Mouse (Mus musculus) stomach, postnatal 0 days (tissue): ENCODE measurements around the gene Rrn3.

ENCODE experiments used
- CTCF ChIP-seq: IDR thresholded peaks from 2 replicates; pipeline ENCODE4 v1.5.1; 2016; ENCODE audit warnings: antibody characterized with exemption, low read depth, mild to moderate bottlenecking, moderate library complexity
- EP300 ChIP-seq: optimal IDR thresholded peaks from 2 replicates; pipeline ENCODE3; 2016; ENCODE audit warnings: antibody characterized with exemption

DNA sequence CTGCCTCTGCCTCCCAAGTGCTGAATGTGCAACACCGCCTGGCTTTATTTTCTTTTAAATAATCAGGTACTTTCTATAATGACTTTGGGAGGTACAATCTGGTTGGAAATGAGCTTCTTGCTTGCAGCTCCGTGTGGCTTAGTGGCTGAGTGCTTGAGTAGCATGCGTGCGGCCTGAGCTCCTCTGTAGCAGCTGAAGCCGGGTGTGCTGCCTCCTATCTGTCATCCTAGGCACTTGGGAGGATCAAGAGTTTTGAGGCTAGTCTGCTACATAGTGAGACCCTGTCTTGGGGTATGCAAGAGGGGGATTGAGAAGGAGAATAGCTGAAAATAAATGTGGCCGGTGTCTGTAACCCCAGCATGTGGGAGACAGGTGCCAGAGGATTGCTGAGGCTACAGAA is 31.6 kb downstream of the Rrn3 start:
- TF ChIP-seq CTCF (0 out of 2 replicates have a peak, but pooled peaks have one; percentile 4), EP300 (no peak)
